Mouse (Mus musculus) forebrain, embryonic 15.5 days (tissue): ENCODE measurements at regions not wholly inside any gene's neighbourhood (a gene's known extent, or its start where the extent isn't known, plus 50 kb on each side); places are given as distances from the start of the nearest gene placed in this dataset.

Source experiments
- ATAC-seq: fragments of 200-750 bp; cut with Nextera tagmentation; replicated peaks from 2 replicates; pipeline ENCODE4 v1.8.0; 2017; ENCODE audit warnings: mild to moderate bottlenecking, moderate TSS enrichment, moderate library complexity
- H3K27ac ChIP-seq: fragments of 300-500 bp; sonication (generic); replicated peaks from 2 replicates; pipeline ENCODE4 v1.5.1; 2015; ENCODE audit warnings: mild to moderate bottlenecking, inconsistent platforms
- H3K27me3 ChIP-seq: fragments of 300-500 bp; sonication (generic); 2 replicates; pipeline ENCODE4 v1.6.1; 2015; ENCODE audit warnings: inconsistent platforms
- H3K36me3 ChIP-seq: fragments of 300-500 bp; sonication (generic); 2 replicates; pipeline ENCODE4 v1.6.1; 2015; ENCODE audit warnings: mild to moderate bottlenecking, inconsistent platforms
- H3K4me1 ChIP-seq: fragments of 300-500 bp; sonication (generic); 2 replicates; pipeline ENCODE4 v1.6.1; 2015; ENCODE audit warnings: inconsistent platforms
- H3K4me2 ChIP-seq: fragments of 300-500 bp; sonication (generic); replicated peaks from 2 replicates; pipeline ENCODE4 v1.6.1; 2015; ENCODE audit warnings: mild to moderate bottlenecking, inconsistent platforms
- H3K4me3 ChIP-seq: fragments of 300-500 bp; sonication (generic); 2 replicates; pipeline ENCODE4 v1.5.1; 2015; ENCODE audit warnings: mild to moderate bottlenecking, inconsistent platforms
- H3K9ac ChIP-seq: fragments of 300-500 bp; sonication (generic); replicated peaks from 2 replicates; pipeline ENCODE4 v1.6.1; 2015; ENCODE audit warnings: mild to moderate bottlenecking, inconsistent platforms
- H3K9me3 ChIP-seq: fragments of 300-500 bp; sonication (generic); 2 replicates; pipeline ENCODE4 v1.6.1; 2016; ENCODE audit warnings: inconsistent platforms
- WGBS: fragments of 180-500 bp; shearing (Covaris S2); methylation state at CpG from one replicate; pipeline ENCODE4 v1.1.7; 2015; ENCODE audit warnings: mixed read lengths; 5-methylcytosine and 5-hydroxymethylcytosine counted together

DNA sequence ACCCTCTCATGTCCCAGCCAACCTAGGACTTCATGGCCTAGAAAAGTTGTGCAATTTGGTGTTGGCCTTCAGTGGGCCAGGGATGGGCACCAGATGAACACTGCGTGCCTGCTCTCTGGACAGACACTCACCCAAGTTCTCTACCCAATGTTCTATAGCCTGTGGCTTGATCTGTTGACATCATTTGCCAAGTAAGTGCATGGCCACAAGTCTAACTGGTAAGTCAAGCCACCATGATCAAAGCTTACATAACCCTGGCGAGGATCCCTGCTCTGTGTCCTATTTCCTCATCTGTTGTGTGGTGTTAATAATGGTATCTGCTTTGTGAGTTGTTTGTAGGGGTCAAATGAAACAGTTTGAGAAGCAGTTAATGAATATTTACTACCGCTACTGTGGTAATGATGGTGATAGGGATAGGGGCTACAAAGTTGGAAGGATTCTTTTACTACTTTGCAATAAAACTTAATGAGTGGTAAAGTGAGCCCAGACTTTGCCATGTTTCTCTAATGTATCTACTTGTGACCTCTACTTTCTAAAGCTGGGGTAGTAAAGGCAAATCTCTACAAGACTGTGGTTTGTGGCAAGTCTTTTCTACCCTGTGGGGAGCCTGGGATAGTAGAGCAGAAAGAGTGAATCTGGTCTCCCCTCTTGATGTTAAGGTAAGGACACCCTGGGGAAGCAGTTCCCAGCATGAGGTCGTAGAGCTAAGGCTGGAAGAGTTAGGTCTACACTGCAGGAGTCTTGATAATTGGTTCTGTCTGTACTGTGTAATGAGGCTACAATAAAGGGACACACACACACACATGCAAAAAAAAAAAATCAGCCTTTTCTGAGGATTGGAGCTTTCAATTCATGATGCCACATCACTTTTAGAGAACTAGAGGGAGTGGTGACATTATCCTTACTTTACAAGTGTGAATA, 183.3 kb upstream of the Cpeb2 start:
- no peak for ATAC-seq
- H3K27ac ChIP-seq = no peak overlapping the region
- no peaks in the 10 kb centered on the region for H3K27me3 ChIP-seq
- no peaks in the 10 kb centered on the region for H3K4me1 ChIP-seq
- no peaks in the 10 kb centered on the region for H3K36me3 ChIP-seq
- H3K4me2 ChIP-seq = no peak overlapping the region
- no peak overlapping the region for H3K4me3 ChIP-seq
- no peaks in the 10 kb centered on the region for H3K9me3 ChIP-seq
- H3K9ac ChIP-seq = no peak overlapping the region
- 83% methylated on average over 4 of the region's 4 CpGs for WGBS

DNA sequence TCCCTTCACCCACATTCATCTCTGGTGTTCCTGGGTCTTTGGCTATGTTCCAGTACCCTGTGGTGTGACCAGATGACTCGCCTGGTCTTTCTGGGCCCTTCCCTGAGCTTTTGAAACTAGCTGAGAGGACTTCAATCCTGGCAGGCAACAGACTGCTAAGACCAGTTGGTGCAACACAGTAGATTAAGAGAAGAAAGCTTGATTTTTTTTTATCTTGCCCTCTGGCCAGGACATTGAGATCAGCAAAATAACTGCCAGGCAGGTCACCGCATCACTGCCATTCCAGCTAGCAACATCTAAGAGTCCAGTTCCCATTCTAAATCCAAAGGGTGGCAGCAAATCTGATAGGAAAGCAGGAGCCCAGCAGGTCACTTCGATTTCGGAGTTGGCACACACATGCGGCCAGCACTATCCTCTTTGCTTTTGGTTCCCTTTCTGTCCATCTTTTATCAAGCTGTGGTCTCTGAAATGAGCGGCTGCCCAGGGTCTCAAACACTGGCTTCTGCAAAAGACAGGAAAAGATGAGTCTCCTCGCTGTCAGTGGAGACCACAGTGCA, 181.9 kb upstream of the Cpeb2 start:
- Histone ChIP-seq H3K4me3 (no peak overlapping the region), H3K36me3 (no peaks in the 10 kb centered on the region), H3K27me3 (no peaks in the 10 kb centered on the region), H3K4me2 (no peak overlapping the region), H3K9ac (no peak overlapping the region), H3K9me3 (no peaks in the 10 kb centered on the region), H3K4me1 (no peaks in the 10 kb centered on the region), H3K27ac (no peak overlapping the region)
- WGBS = 81% methylated on average over 7 of the region's 7 CpGs
- no peak for ATAC-seq

DNA sequence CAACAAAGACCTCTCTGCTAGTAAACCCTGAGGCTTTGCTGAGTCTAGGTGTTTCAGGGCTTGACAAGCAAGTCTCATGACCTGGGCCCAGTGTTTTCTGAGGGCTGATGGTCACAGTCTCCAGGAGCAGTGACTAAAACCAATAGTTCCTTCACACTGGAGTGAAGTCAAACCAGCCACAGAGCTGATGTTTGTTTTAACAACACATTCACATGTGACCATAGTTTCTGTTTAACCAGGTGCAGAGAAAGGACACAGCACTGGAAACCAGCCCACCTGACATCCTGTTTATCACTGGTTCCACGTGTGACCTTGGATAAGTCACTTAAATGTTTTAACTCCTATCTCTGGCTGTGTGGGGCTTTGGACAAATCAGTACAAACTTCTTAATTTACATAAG, 180.3 kb upstream of the Cpeb2 start:
- WGBS = 57% methylated on average over 1 of the region's 1 CpGs
- Histone ChIP-seq H3K36me3 (no peaks in the 10 kb centered on the region), H3K9me3 (no peaks in the 10 kb centered on the region), H3K4me2 (no peak overlapping the region), H3K4me3 (no peak overlapping the region), H3K27ac (no peak overlapping the region), H3K27me3 (no peaks in the 10 kb centered on the region), H3K9ac (no peak overlapping the region), H3K4me1 (no peaks in the 10 kb centered on the region)
- ATAC-seq = no peak

DNA sequence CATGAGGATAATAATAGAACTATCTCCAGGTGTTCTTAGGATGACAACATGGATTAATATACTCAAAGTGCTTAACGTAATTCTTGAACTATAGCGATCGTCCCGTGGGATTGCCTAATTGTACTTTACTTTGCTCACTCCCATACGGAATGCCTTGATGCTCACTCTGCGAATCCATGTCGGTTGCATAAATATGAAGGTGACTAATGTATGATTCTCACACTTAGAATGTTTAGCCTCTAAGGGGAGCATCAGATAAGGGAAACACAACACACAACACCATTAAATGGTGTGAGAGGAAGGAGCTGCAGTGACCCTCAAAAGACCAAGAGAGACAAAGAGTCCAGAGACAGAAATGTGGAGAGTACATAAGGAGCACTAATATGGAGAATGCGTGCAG, 178.4 kb upstream of the Cpeb2 start:
- no peak for ATAC-seq
- H3K9me3 ChIP-seq = no peaks in the 10 kb centered on the region
- no peaks in the 10 kb centered on the region for H3K27me3 ChIP-seq
- no peaks in the 10 kb centered on the region for H3K4me1 ChIP-seq
- H3K9ac ChIP-seq = no peak overlapping the region
- WGBS = 93% methylated on average over 8 of the region's 8 CpGs
- no peak overlapping the region for H3K4me2 ChIP-seq
- H3K36me3 ChIP-seq = no peaks in the 10 kb centered on the region
- H3K4me3 ChIP-seq = no peak overlapping the region
- H3K27ac ChIP-seq = no peak overlapping the region

DNA sequence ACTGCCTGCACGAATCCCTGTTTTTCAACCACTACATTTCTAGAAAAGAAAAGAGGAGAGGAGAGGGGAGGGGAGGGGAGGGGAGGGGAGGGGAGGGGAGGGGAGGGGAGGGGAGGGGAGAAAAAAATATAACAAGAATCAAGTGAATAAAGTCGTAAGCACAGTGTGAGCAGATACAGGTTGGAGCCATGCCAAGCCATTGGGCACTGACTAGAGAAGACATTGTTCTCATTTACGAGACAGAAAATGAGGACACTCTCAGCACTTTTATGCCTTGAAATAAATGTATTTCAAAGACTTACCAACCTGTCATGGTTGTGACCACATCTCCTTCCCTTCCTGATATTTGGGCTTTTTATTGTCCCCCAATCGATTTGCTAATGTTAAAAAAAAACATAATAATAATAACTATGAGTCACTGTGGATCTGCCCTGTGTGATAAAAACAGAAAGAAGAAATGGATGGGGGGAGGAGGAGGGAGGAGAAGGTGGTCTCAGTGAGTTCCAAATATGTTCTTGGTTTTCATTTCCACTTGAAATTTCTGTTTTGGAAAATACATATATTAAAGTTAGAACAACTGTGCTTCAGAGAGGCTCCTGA, 177.8 kb upstream of the Cpeb2 start:
- 43% methylated on average over 3 of the region's 4 CpGs for WGBS
- no peaks in the 10 kb centered on the region for H3K36me3 ChIP-seq
- no peak overlapping the region for H3K9ac ChIP-seq
- no peak overlapping the region for H3K27ac ChIP-seq
- H3K9me3 ChIP-seq = no peaks in the 10 kb centered on the region
- H3K4me2 ChIP-seq = no peak overlapping the region
- no peak overlapping the region for H3K4me3 ChIP-seq
- no peaks in the 10 kb centered on the region for H3K4me1 ChIP-seq
- ATAC-seq = no peak
- H3K27me3 ChIP-seq = no peaks in the 10 kb centered on the region

DNA sequence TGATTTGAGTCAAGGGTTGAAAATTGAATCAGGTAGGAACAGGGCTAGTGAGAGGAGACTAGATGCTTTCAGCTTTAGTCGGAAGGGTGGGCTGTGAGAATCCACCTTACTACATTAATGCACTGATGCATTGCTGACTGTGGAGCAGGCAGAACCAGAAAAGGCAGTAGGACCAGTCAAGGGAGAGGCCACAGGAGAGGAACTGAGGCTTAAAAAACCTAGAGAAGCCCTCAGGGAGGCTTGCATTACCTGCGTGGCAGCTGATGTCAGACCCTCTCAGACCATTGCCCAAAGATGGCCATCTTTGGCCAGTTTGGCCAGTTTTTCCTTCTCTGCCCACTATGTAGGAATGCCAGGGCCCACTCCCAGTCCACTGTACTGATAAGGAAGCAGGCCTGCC, 176.5 kb upstream of the Cpeb2 start:
- Histone ChIP-seq H3K36me3 (no peaks in the 10 kb centered on the region), H3K4me2 (no peak overlapping the region), H3K9me3 (no peaks in the 10 kb centered on the region), H3K27me3 (no peaks in the 10 kb centered on the region), H3K4me3 (no peak overlapping the region), H3K4me1 (no peaks in the 10 kb centered on the region), H3K27ac (no peak overlapping the region), H3K9ac (no peak overlapping the region)
- no peak for ATAC-seq
- 91% methylated on average over 2 of the region's 2 CpGs for WGBS

DNA sequence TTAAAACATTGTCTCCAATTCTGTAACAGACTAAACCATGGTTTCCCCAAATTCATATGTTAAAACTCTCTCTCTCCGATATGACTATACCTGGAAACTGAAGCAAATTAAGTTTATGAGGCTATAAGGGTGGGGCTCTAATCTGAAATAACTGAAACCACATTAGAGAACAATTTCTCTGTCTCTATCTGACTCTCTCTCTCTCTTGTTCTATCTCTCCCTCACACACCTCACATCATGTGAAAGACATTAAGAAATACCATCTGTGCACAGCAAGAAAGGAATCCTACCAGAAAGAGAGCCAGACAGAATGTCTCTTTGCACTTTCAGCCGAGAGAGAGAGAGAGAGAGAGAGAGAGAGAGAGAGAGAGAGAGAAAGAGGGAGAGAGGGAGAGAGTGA, 171.7 kb upstream of the Cpeb2 start:
- no peak for ATAC-seq
- Histone ChIP-seq H3K4me3 (no peak overlapping the region), H3K27ac (no peak overlapping the region), H3K4me2 (no peak overlapping the region), H3K9me3 (no peaks in the 10 kb centered on the region), H3K9ac (no peak overlapping the region), H3K27me3 (no peaks in the 10 kb centered on the region), H3K36me3 (no peaks in the 10 kb centered on the region), H3K4me1 (no peaks in the 10 kb centered on the region)
- WGBS = 76% methylated on average over 2 of the region's 2 CpGs

DNA sequence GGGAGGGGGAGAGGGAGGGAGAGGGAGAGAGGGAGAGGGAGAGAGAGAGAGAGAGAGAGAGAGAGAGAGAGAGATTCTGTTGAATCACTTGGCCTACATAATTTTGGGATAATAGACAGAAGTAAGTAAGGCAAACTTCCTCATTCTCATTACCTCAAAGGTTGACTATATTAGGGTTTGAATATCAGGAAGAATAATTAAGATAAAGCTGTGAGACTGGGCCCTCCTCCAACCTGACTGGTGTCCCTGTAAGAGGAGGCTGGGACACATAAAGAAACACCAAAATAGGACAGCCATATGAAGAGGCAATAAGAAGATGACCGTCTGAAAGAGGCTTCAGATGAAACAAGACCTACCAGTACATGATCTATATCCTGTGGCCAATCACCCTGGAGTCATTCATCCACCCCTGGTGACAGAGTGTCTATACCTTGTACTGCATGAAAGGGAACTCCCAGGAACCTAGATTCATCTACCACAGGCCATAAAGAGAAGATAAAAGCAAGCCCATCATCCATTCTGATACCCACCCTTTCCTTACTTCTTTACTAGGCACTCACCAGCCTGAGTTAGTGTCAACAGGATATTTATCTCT, 171.1 kb upstream of the Cpeb2 start:
- ATAC-seq = no peak
- Histone ChIP-seq H3K27me3 (no peaks in the 10 kb centered on the region), H3K4me2 (no peak overlapping the region), H3K36me3 (no peaks in the 10 kb centered on the region), H3K4me3 (no peak overlapping the region), H3K4me1 (no peaks in the 10 kb centered on the region), H3K9ac (no peak overlapping the region), H3K27ac (no peak overlapping the region), H3K9me3 (no peaks in the 10 kb centered on the region)
- 88% methylated on average over 1 of the region's 1 CpGs for WGBS

DNA sequence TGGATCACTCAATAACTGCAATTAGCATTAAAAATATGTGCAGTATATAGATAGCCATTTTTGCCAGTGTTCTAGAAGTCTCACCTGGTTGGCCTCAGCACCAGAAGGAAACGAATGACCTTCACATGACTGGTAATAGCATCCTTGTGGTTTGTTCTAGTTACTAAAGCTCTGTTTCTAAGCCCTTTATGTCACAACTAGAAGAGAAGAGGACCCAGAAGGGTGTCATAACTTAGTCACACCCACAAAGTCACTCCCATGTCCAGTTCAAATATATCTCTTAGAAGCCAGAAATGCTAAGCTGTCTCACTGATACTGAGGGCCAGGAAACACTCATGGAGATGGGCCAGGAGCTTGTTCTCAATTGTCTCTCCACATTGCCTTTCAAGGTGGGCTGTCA, 170.5 kb upstream of the Cpeb2 start:
- no peaks in the 10 kb centered on the region for H3K4me1 ChIP-seq
- no peak overlapping the region for H3K4me3 ChIP-seq
- WGBS = 80% methylated on average over 1 of the region's 1 CpGs
- no peaks in the 10 kb centered on the region for H3K27me3 ChIP-seq
- H3K27ac ChIP-seq = no peak overlapping the region
- no peak overlapping the region for H3K4me2 ChIP-seq
- H3K36me3 ChIP-seq = no peaks in the 10 kb centered on the region
- no peak overlapping the region for H3K9ac ChIP-seq
- no peak for ATAC-seq
- no peaks in the 10 kb centered on the region for H3K9me3 ChIP-seq

DNA sequence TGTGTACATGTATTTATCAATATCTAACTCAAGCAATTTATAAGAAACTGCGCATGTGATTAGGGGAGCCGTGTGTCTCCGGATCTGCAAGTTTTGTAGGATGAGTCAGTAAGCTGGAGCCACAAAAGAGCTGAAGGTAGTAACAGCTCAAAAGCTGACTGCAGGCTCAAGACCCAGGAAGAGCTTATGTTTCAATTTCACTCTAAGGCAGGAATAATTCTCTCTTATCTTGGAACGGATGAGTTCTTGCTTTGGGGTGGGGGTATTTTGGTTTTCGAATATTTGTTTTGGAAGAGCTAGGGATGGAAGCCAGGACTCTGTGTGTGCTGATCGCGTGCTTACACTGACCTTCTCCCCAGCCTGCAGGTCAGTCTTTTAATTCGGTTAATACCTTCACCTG, 169.6 kb upstream of the Cpeb2 start:
- H3K27ac ChIP-seq = no peak overlapping the region
- H3K4me3 ChIP-seq = no peak overlapping the region
- H3K4me1 ChIP-seq = no peaks in the 10 kb centered on the region
- H3K9me3 ChIP-seq = no peaks in the 10 kb centered on the region
- 80% methylated on average over 8 of the region's 8 CpGs for WGBS
- no peaks in the 10 kb centered on the region for H3K27me3 ChIP-seq
- H3K36me3 ChIP-seq = no peaks in the 10 kb centered on the region
- ATAC-seq = no peak
- no peak overlapping the region for H3K4me2 ChIP-seq
- H3K9ac ChIP-seq = no peak overlapping the region

DNA sequence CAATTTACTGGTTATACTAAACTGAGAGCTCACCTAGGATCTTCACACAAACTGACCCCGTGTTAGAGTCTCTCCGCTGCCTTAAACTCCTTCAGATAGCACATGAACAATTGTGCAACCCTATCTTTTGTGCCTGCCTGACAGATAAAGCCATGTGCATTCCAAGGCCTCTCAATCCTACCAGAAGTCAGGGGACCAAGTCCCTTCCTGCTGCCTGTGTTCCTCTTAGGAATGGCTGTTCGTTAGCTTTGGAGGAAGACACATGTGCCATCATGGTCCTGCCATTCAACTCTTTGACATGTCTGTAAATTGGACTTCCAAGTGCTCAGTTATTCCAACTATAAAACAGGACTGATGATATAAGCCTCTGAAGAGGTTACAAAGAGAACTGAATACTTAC, 161.4 kb upstream of the Cpeb2 start:
- 87% methylated on average over 3 of the region's 3 CpGs for WGBS

DNA sequence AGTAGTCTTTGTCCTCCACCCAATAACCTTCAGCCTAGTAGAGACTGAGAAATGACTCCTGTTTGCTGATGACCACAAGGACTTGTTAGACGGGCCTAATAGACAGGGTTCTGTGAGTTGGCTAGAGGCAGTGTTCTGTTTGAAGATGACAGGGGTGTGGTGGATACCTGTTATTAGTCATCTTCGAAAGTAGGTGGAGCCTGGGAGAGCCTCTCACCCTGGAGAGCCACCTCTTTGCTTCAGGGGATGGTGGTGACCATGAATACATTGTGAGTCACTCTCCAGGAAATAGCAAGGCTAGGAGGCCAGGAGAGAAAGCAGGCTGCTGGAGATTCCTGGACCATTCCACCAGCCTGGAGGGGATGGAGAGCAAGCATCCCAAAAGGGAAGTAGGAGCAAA, 160.6 kb upstream of the Cpeb2 start:
- Histone ChIP-seq H3K27me3 (no peaks in the 10 kb centered on the region), H3K36me3 (no peaks in the 10 kb centered on the region)

More for the DNA sequence above, 161.4 kb upstream of the Cpeb2 start:
- no peak for ATAC-seq
- Histone ChIP-seq H3K9me3 (no peaks in the 10 kb centered on the region), H3K4me1 (no peaks in the 10 kb centered on the region), H3K27ac (no peak overlapping the region), H3K4me2 (no peak overlapping the region), H3K27me3 (no peaks in the 10 kb centered on the region), H3K4me3 (no peak overlapping the region), H3K36me3 (no peaks in the 10 kb centered on the region), H3K9ac (no peak overlapping the region)

More for the DNA sequence above, 160.6 kb upstream of the Cpeb2 start:
- H3K9me3 ChIP-seq = no peaks in the 10 kb centered on the region
- 85% methylated on average over 2 of the region's 2 CpGs for WGBS
- no peak overlapping the region for H3K9ac ChIP-seq
- no peaks in the 10 kb centered on the region for H3K4me1 ChIP-seq
- H3K27ac ChIP-seq = no peak overlapping the region
- H3K4me2 ChIP-seq = no peak overlapping the region
- no peak overlapping the region for H3K4me3 ChIP-seq
- no peak for ATAC-seq
